ENCODE assay signal across 17 mouse cellular contexts in the genomic region with DNA sequence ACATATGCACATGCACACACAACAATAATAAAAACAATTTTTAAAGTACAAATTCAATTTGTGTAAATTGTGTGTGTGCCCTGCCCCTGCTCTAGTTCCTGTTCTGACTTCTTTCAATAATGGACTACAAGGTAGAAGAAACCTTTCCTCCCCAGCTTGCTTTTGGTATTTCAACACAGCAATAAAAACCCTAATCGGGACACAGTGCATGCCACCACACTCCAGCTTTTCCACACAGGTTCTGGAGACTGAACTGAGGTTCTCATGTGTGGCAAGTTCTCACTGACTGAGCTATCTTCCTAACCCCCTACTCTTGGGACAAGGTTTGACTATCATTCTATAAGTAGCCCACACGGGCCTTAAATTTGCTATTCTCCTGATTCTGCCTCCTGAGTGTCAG.
"Had no signal": no experiment of that assay in that cellular context is flagged by ENCODE, and none has a peak within 500 bp of the region (broad histone marks: within the 10 kb centered on the region; RNA-seq: fewer than 3 reads in every experiment).

No protein-coding gene starts in this region.

- H3K36me3 ChIP-seq: lung, embryonic 15.5 days; midbrain, embryonic 13.5 days; midbrain, embryonic 15.5 days; neural tube, embryonic 12.5 days; stomach, embryonic 15.5 days had no signal

- DNase-seq: lung, adult 2 months; lung, postnatal 14 days; lung, postnatal 36 days; right cerebral cortex, postnatal 14 days; thymus, adult 2 months; thymus, postnatal 25 days; thymus, postnatal 4 days had no signal

- H3K4me1 ChIP-seq: neural tube, embryonic 12.5 days had no signal

- H3K27me3 ChIP-seq: lung, embryonic 15.5 days; megakaryocyte, embryonic 14.5 days; midbrain, embryonic 13.5 days; midbrain, embryonic 15.5 days; neural tube, embryonic 12.5 days; stomach, embryonic 15.5 days had no signal

- H3K4me2 ChIP-seq: lung, embryonic 15.5 days; midbrain, embryonic 11.5 days; midbrain, embryonic 13.5 days; midbrain, embryonic 15.5 days; neural tube, embryonic 12.5 days; stomach, embryonic 15.5 days had no signal

- ATAC-seq: lung, postnatal 0 days; midbrain, embryonic 13.5 days; midbrain, embryonic 15.5 days had no signal

- H3K27ac ChIP-seq: lung, embryonic 15.5 days; macrophage; midbrain, embryonic 13.5 days; midbrain, embryonic 15.5 days; neural tube, embryonic 12.5 days; stomach, embryonic 15.5 days; stomach, postnatal 0 days had no signal

- H3K9ac ChIP-seq: lung, embryonic 15.5 days; midbrain, embryonic 13.5 days; midbrain, embryonic 15.5 days; neural tube, embryonic 12.5 days; stomach, embryonic 15.5 days had no signal

- H3K4me3 ChIP-seq: lung, embryonic 15.5 days; megakaryocyte, embryonic 14.5 days; midbrain, embryonic 13.5 days; midbrain, embryonic 15.5 days; neural tube, embryonic 12.5 days; stomach, embryonic 15.5 days had no signal

- H3K9me3 ChIP-seq: lung, embryonic 15.5 days; megakaryocyte, embryonic 14.5 days; midbrain, embryonic 13.5 days; midbrain, embryonic 15.5 days; neural tube, embryonic 12.5 days; stomach, embryonic 15.5 days had no signal
